ENCODE assay signal across 22 mouse cellular contexts in the genomic region with DNA sequence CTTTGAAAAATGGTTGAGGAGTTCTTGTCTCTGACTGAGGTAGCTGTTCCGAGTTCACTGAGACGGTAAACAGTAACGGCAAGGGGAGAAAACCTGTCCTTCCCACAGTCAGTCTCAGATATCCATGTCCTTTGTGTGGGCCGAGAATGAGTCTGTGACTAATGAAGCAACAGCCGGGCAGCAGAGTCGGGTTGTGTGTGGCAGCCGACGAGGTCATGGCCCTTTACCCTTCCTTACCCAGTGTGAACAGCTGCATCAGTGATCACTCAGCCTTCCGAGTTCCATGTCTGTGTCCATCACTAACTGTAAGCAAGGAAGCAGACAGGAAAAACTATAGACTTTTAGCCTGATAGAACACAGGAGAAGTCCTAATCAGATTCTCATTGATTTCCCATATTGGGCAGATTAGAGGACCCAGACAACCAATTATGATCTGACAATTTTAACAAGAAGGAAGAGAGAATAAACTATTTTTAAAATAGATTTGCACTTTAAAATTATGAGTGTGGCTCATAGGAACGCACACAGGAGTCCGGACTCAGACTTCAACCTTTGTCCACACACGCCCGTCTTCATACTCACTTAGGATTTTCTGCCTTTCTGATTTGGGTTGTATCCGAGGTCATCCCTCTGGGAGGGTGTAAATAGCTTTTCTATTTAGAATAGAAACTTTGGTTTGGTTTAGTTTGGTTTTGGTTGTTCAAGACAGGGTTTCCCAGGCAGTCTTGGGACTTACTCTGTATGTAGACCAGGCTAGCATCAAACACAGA. TPM values are rescaled to one million over a fixed set of nuclear protein-coding genes. Genes with fewer than 3 reads are reported as not detected.
DNase-seq lines count a peak whose midpoint lies in the region; ATAC-seq and TF ChIP-seq lines count a peak whose summit lies in the region.
"Had no signal": no experiment of that assay in that cellular context is flagged by ENCODE, and none has a peak within 500 bp of the region (broad histone marks: within the 10 kb centered on the region; RNA-seq: fewer than 3 reads in every experiment).

No protein-coding gene starts in this region.

- H3K27me3 ChIP-seq in hindbrain, embryonic 10.5 days (ENCODE audit: insufficient read depth, poor library complexity, severe bottlenecking) = no peaks in the 10 kb centered on the region; the same call in 1 of the 2 replicates
- H3K27me3 ChIP-seq in hindbrain, embryonic 16.5 days (replicated peaks; ENCODE audit: control insufficient read depth, insufficient read depth, low read length) = no peaks in the 10 kb centered on the region
- H3K27me3 ChIP-seq in limb, embryonic 14.5 days (ENCODE audit: control insufficient read depth, insufficient read depth, low read length) = no peaks in the 10 kb centered on the region
- H3K27me3 ChIP-seq in limb, embryonic 10.5 days (ENCODE audit: low read depth, poor library complexity, severe bottlenecking) = no peaks in the 10 kb centered on the region
- H3K27me3 ChIP-seq: embryonic facial prominence, embryonic 13.5 days; heart, embryonic 13.5 days had no signal

- 46% methylated on average over 14 of the region's 14 CpGs for WGBS in hindbrain, embryonic 10.5 days
- WGBS in hindbrain, embryonic 16.5 days = 41% methylated on average over 14 of the region's 14 CpGs
- WGBS in limb, embryonic 14.5 days = 68% methylated on average over 14 of the region's 14 CpGs
- 65% methylated on average over 14 of the region's 14 CpGs for WGBS in limb, embryonic 10.5 days

- DNase-seq in hindbrain, embryonic 10.5 days (ENCODE audit: low spot score) = peak; percentile 62
- DNase-seq in limb, embryonic 14.5 days (ENCODE audit: low spot score) = peak; percentile 30
- no peak for DNase-seq in limb, embryonic 10.5 days (ENCODE audit: low spot score)
- DNase-seq in embryo, embryonic 10.5 days (ENCODE audit: low spot score) = peak; percentile 70
- peak; percentile 57 for DNase-seq in retina, embryonic 14.5 days (ENCODE audit: low spot score)
- DNase-seq: adrenal gland, adult 8-10 months; B cell, adult 2 months; cerebellum, adult 11-12 months; cerebellum, postnatal 36 days; layer of hippocampus, postnatal 36 days; liver; lung, adult 18-20 months; lung, postnatal 14 days; right cerebral cortex, adult 18-20 months had no signal

- H3K27ac ChIP-seq in hindbrain, embryonic 10.5 days = peak overlapping the region; percentile 73
- no peak overlapping the region for H3K27ac ChIP-seq in hindbrain, embryonic 16.5 days (ENCODE audit: low read depth, low read length)
- no peak overlapping the region for H3K27ac ChIP-seq in limb, embryonic 14.5 days (replicated peaks; ENCODE audit: low read depth, low read length)
- no peak overlapping the region for H3K27ac ChIP-seq in limb, embryonic 10.5 days
- H3K27ac ChIP-seq: embryonic facial prominence, embryonic 13.5 days; heart, embryonic 13.5 days; kidney, postnatal 0 days; layer of hippocampus, adult 2 months had no signal

- H3K36me3 ChIP-seq in hindbrain, embryonic 10.5 days = peaks cover 38% of the 10 kb centered on the region
- peaks cover 3% of the 10 kb centered on the region for H3K36me3 ChIP-seq in hindbrain, embryonic 16.5 days (ENCODE audit: control insufficient read depth, insufficient read depth, low read length)
- H3K36me3 ChIP-seq in limb, embryonic 14.5 days (ENCODE audit: control insufficient read depth, insufficient read depth, low read length) = peaks cover 24% of the 10 kb centered on the region
- H3K36me3 ChIP-seq in limb, embryonic 10.5 days = peaks cover 20% of the 10 kb centered on the region

- H3K4me1 ChIP-seq in hindbrain, embryonic 10.5 days (replicated peaks) = peaks cover 28% of the 10 kb centered on the region
- H3K4me1 ChIP-seq in hindbrain, embryonic 16.5 days (ENCODE audit: control insufficient read depth, insufficient read depth, low read depth, low read length) = no peaks in the 10 kb centered on the region
- no peaks in the 10 kb centered on the region for H3K4me1 ChIP-seq in limb, embryonic 14.5 days (ENCODE audit: control insufficient read depth, insufficient read depth, low read length)
- H3K4me1 ChIP-seq in limb, embryonic 10.5 days = no peaks in the 10 kb centered on the region
- H3K4me1 ChIP-seq: embryonic facial prominence, embryonic 13.5 days; heart, embryonic 13.5 days had no signal

- no peaks in the 10 kb centered on the region for H3K9me3 ChIP-seq in hindbrain, embryonic 10.5 days
- no peaks in the 10 kb centered on the region for H3K9me3 ChIP-seq in hindbrain, embryonic 16.5 days (ENCODE audit: control insufficient read depth, low read length)
- H3K9me3 ChIP-seq in limb, embryonic 14.5 days (ENCODE audit: control insufficient read depth, low read length) = no peaks in the 10 kb centered on the region
- H3K9me3 ChIP-seq in limb, embryonic 10.5 days (replicated peaks) = no peaks in the 10 kb centered on the region
- H3K9me3 ChIP-seq: embryonic facial prominence, embryonic 13.5 days; heart, embryonic 13.5 days had no signal

- no peak overlapping the region for H3K4me3 ChIP-seq in hindbrain, embryonic 10.5 days
- H3K4me3 ChIP-seq in hindbrain, embryonic 16.5 days (ENCODE audit: low read length) = no peak overlapping the region
- no peak overlapping the region for H3K4me3 ChIP-seq in limb, embryonic 14.5 days (replicated peaks; ENCODE audit: low read length)
- no peak overlapping the region for H3K4me3 ChIP-seq in limb, embryonic 10.5 days
- H3K4me3 ChIP-seq: embryonic facial prominence, embryonic 13.5 days; heart, embryonic 13.5 days; layer of hippocampus, adult 2 months had no signal

- no peak overlapping the region for H3K9ac ChIP-seq in hindbrain, embryonic 16.5 days (ENCODE audit: low read depth, low read length)
- no peak overlapping the region for H3K9ac ChIP-seq in limb, embryonic 14.5 days (ENCODE audit: low read depth, low read length, severe bottlenecking)
- H3K9ac ChIP-seq: embryonic facial prominence, embryonic 13.5 days; heart, embryonic 13.5 days had no signal

- H3K4me2 ChIP-seq in hindbrain, embryonic 16.5 days (ENCODE audit: low read length) = no peak overlapping the region
- no peak overlapping the region for H3K4me2 ChIP-seq in limb, embryonic 14.5 days (replicated peaks; ENCODE audit: low read depth, low read length, severe bottlenecking)
- H3K4me2 ChIP-seq: embryonic facial prominence, embryonic 13.5 days; heart, embryonic 13.5 days had no signal

- no peak for TF ChIP-seq POLR2A in limb, embryonic 14.5 days (IDR thresholded peaks at IDR 0.05; ENCODE audit: borderline replicate concordance, extremely low read depth, insufficient read depth, insufficient read length)

- no peak for ATAC-seq in hindbrain, embryonic 16.5 days
- ATAC-seq in limb, embryonic 14.5 days (ENCODE audit: low FRiP score, low read depth) = peak; percentile 72
- no peak for ATAC-seq in granulocyte monocyte progenitor cell, adult 5-6 weeks (replicated peaks; ENCODE audit: poor library complexity, severe bottlenecking)
- ATAC-seq: forebrain, embryonic 16.5 days; midbrain, embryonic 16.5 days had no signal

RNA-seq across cellular contexts. Expression of a gene that starts 5.8 kb away (rescaled TPM):
- polyA plus RNA-seq in hindbrain, embryonic 10.5 days (2016; fragmentation: Nextera tagmentation; extraction: Ambion mirVana) = 3.1 and 3.6 TPM in 2 replicates
- 4.7 and 4.8 TPM in 2 replicates for polyA plus RNA-seq in hindbrain, embryonic 16.5 days (2015; fragmentation: Nextera tagmentation; extraction: Ambion mirVana)
- 0.24 and 0.39 TPM in 2 replicates for polyA plus RNA-seq in limb, embryonic 14.5 days (2012; rRNA removed)
- 0.55 and 0.83 TPM in 2 replicates for polyA plus RNA-seq in limb, embryonic 14.5 days (2014; fragmentation: Nextera tagmentation; extraction: Ambion mirVana)
- 1.2 TPM in 2 replicates for polyA plus RNA-seq in limb, embryonic 10.5 days (2016; fragmentation: Nextera tagmentation; extraction: Ambion mirVana)
- total RNA-seq in granulocyte monocyte progenitor cell, adult 5-6 weeks (2014; fragmentation: Nextera tagmentation) = 0.26 and 0.47 TPM in 2 replicates
- 0.17 TPM in 1 of 2 replicates, not detected in the other for total RNA-seq in granulocyte monocyte progenitor cell, adult 5-6 weeks (2017)

RNA-seq across cellular contexts. Expression of a gene that starts 28.3 kb away (rescaled TPM):
- 4.8 and 4.9 TPM in 2 replicates for polyA plus RNA-seq in hindbrain, embryonic 10.5 days (2016; fragmentation: Nextera tagmentation; extraction: Ambion mirVana)
- 7.6 and 7.7 TPM in 2 replicates for polyA plus RNA-seq in hindbrain, embryonic 16.5 days (2015; fragmentation: Nextera tagmentation; extraction: Ambion mirVana)
- polyA plus RNA-seq in limb, embryonic 14.5 days (2012; rRNA removed) = 15.1 and 17.0 TPM in 2 replicates
- polyA plus RNA-seq in limb, embryonic 14.5 days (2014; fragmentation: Nextera tagmentation; extraction: Ambion mirVana) = 5.9 and 6.4 TPM in 2 replicates
- 3.7 and 4.9 TPM in 2 replicates for polyA plus RNA-seq in limb, embryonic 10.5 days (2016; fragmentation: Nextera tagmentation; extraction: Ambion mirVana)
- total RNA-seq in granulocyte monocyte progenitor cell, adult 5-6 weeks (2014; fragmentation: Nextera tagmentation) = 1.5 and 4.1 TPM in 2 replicates
- total RNA-seq in granulocyte monocyte progenitor cell, adult 5-6 weeks (2017) = 0.77 and 0.78 TPM in 2 replicates

RNA-seq across cellular contexts. Expression of a gene that starts 42.0 kb away (rescaled TPM):
- polyA plus RNA-seq in hindbrain, embryonic 10.5 days (2016; fragmentation: Nextera tagmentation; extraction: Ambion mirVana) = 0.77 and 0.97 TPM in 2 replicates
- 1.3 and 1.5 TPM in 2 replicates for polyA plus RNA-seq in hindbrain, embryonic 16.5 days (2015; fragmentation: Nextera tagmentation; extraction: Ambion mirVana)
- polyA plus RNA-seq in limb, embryonic 14.5 days (2012; rRNA removed) = 4.0 and 4.4 TPM in 2 replicates
- 1.4 and 2.2 TPM in 2 replicates for polyA plus RNA-seq in limb, embryonic 14.5 days (2014; fragmentation: Nextera tagmentation; extraction: Ambion mirVana)
- 0.48 and 0.73 TPM in 2 replicates for polyA plus RNA-seq in limb, embryonic 10.5 days (2016; fragmentation: Nextera tagmentation; extraction: Ambion mirVana)
- 0.68 and 2.2 TPM in 2 replicates for total RNA-seq in granulocyte monocyte progenitor cell, adult 5-6 weeks (2014; fragmentation: Nextera tagmentation)
- total RNA-seq in granulocyte monocyte progenitor cell, adult 5-6 weeks (2017) = 0.22 and 0.31 TPM in 2 replicates
